Mouse (Mus musculus) adipose tissue, adult 10 weeks (tissue): ENCODE data around the gene Heatr3. TPM values are rescaled to one million over a fixed set of nuclear protein-coding genes. Genes with fewer than 3 reads are reported as not detected.

Experiments
- polyA plus RNA-seq: library from polyadenylated mRNA; stranded (reverse); fragments of 350-450 nt; fragmentation: Illumina TruSeq; extraction: RNeasy Lipid Tissue Mini Kit (QIAGEN cat#74804); gene quantifications from one replicate; pipeline ENCODE4 v1.2.3, GENCODE M21; 2014; ENCODE audit warnings: low read depth, low replicate concordance

The Heatr3 gene
- 22.0 TPM for polyA plus RNA-seq

DNA sequence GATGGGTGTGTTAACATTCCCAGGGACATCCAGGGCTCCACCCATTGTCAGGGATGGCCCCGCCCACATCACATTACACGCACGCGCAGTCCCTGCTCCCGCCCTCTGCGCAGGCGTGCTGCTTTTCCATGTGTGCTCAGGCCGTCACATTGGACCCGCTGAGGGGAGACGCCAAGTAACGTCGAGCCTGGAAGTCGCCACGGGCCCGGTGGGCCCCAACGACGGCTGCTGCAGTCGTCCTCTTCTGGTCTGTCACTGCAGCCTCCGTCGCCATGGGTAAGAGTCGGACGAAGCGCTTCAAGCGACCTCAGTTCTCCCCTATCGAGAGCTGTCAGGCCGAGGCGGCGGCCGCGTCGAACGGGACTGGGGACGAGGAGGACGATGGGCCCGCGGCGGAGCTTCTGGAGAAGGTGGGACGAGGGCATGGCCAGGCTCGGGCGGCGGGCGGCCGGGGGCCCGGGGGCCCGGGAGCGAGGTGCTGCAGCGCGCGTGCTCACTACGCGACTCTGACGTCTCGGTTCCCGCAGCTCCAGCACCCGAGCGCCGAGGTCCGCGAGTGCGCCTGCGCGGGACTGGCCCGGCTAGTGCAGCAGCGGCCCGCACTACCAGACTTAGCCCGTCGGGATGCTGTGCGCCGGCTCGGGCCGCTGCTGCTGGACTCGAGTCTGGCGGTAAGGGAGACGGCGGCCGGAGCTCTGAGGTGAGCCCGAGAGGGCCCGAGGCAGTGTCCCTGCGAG lies at the start of gene Heatr3:
Gene Heatr3, plus strand, starts transcription at position 108 of the 737 bp plus-strand sequence.

GRCm38 (mm10) chr8:88118456-88119036 lies 19.1 kb upstream of the Heatr3 start, which contains the start of gene Cnep1r1:
Cnep1r1 (plus strand) TSS chr8:88118769.

DNA sequence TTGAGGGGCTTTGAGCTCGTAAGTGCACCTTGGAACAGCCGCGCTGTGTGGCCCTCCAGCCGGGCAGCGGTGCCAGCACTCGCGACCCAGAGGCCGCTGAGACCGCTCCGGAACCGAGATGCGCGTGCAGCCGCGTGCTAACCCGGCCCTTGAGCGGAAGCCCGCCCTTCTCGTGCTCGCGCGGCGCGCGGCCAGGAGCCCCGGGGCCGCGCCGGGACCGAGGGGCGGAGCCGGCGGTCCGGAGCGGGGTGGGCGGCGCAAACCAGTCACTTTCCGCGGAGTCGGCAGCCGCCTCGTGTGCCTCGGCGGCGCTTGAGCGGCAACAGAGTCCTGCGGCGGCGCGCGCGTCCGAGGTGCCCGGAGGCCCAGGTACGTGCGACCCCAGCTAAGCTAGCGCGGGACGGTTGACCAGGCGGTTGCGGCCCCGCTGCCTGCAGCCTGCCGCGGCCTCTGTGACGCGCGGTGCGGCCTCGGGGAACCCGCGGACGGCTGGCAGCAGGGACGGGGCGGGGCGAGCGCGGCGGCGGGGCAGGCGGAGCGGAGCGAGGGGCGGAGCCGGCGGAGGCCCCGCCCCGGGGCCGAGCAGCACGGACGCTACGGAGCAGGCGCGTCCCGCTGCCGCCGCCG lies 61.4 kb downstream of the Heatr3 start, which contains the start of gene Tent4b:
Gene Tent4b, plus strand, starts transcription at position 269 of the 627 bp plus-strand sequence.

Other genes starting within 250 kb of the Heatr3 start
- gene Zfp423, start 178.3 kb upstream of the Heatr3 start, polyA plus RNA-seq = 14.7 TPM
- 33.2 TPM for gene Cnep1r1, start 19.1 kb upstream of the Heatr3 start, polyA plus RNA-seq
- gene Tent4b, start 61.4 kb downstream of the Heatr3 start, polyA plus RNA-seq = 17.6 TPM
- 26.9 TPM for gene Adcy7, start 134.5 kb downstream of the Heatr3 start, polyA plus RNA-seq
- gene Brd7, start 224.3 kb downstream of the Heatr3 start, polyA plus RNA-seq = 51.9 TPM